Mouse (Mus musculus) lung, embryonic 14.5 days (tissue): ENCODE data around the gene Ndst4. TPM values are rescaled to one million over a fixed set of nuclear protein-coding genes. Genes with fewer than 3 reads are reported as not detected.
A peak's percentile ranks its signal among the peaks of the same experiment; 100 is the strongest.

ENCODE experiments used
- ATAC-seq: fragments of 200-750 bp; cut with Nextera tagmentation; 2 replicates; pipeline ENCODE4 v1.8.0; 2017; ENCODE audit warnings: mild to moderate bottlenecking, moderate TSS enrichment, moderate library complexity; ENCODE audit not compliant: insufficient read depth
- DNase-seq: peaks from one replicate; pipeline ENCODE4 v3.0.0-alpha.2; 2015
- H3K27ac ChIP-seq: fragments of 300-500 bp; sonication (generic); 2 replicates; pipeline ENCODE4 v1.5.1; 2014; ENCODE audit warnings: low read depth, mild to moderate bottlenecking, moderate library complexity
- H3K27me3 ChIP-seq: fragments of 300-500 bp; sonication (generic); 2 replicates; pipeline ENCODE4 v1.6.1; 2014; ENCODE audit warnings: low read length, control low read depth; ENCODE audit not compliant: insufficient read depth
- H3K36me3 ChIP-seq: fragments of 300-500 bp; sonication (generic); 2 replicates; pipeline ENCODE4 v1.6.1; 2014; ENCODE audit warnings: control low read depth; ENCODE audit not compliant: insufficient read depth
- H3K4me1 ChIP-seq: fragments of 300-500 bp; sonication (generic); 2 replicates; pipeline ENCODE4 v1.6.1; 2014; ENCODE audit warnings: antibody characterized with exemption, control low read depth; ENCODE audit not compliant: insufficient read depth
- H3K4me2 ChIP-seq: fragments of 300-500 bp; sonication (generic); 2 replicates; pipeline ENCODE4 v1.6.1; 2014; ENCODE audit warnings: mild to moderate bottlenecking
- H3K4me3 ChIP-seq: fragments of 300-500 bp; sonication (generic); 2 replicates; pipeline ENCODE4 v1.5.1; 2014; ENCODE audit warnings: low read depth, low read length
- H3K9ac ChIP-seq: fragments of 300-500 bp; sonication (generic); 2 replicates; pipeline ENCODE4 v1.6.1; 2014
- H3K9me3 ChIP-seq: fragments of 300-500 bp; sonication (generic); 2 replicates; pipeline ENCODE4 v1.6.1; 2016; ENCODE audit warnings: low read depth, low read length, control low read depth
- CTCF ChIP-seq: IDR thresholded peaks from 2 replicates; pipeline ENCODE4 v1.5.1; 2016; ENCODE audit warnings: antibody characterized with exemption, low read depth
- WGBS: fragments of 180-500 bp; shearing (Covaris S2); extraction: QIAGEN DNeasy Blood & Tissue Kit; methylation state at CpG from one replicate; pipeline ENCODE4 v1.1.7; 2014; 5-methylcytosine and 5-hydroxymethylcytosine counted together
- polyA plus RNA-seq: library from polyadenylated mRNA; unstranded; fragments of >200 nt; fragmentation: Nextera tagmentation; extraction: Ambion mirVana; gene quantifications from 2 replicates; pipeline ENCODE4 v1.2.1, GENCODE M21; 2014

Ndst4 gene
- 0.04 and 0.15 TPM in 2 replicates for polyA plus RNA-seq

DNA sequence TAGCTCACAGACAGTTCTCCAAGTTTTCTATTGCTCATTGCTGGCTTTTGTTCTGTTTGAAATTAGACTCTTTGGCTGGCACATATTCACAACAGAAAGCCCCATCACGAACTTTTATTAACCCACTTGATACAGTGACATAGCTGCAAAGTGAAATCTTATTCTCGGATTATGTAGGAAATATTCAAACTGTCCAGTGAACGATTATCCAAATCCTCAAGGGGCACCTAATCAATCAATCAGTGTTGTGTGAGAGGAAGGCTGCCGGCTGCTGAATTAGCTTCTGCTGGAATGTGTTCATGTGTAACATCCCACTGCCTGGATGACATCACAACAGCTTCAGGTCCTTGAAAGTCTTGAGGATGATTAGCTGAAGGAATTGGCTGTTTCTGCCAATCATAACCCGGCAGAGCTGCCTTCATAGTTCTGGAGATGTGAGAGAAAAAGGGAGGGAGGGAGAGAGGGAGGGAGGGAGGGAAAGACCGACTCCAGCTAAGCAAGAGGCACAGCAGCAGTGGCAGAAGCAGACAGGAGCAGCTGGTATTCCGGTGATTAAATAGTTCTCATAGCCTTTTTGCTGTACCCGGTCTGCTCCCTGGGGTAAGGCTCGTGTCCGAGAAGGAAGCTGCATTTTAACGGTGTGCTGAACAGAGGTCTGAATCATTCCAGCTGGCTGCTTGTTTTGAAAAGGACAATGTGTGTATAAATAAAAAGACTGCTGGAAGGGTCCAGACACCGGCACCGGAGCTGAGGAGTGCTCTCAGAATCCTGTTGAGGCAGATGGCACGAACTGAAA, at the start of gene Ndst4:
Ndst4 (plus strand) TSS at position 476 of the 796 bp plus-strand sequence.
- H3K4me2 ChIP-seq = peak within 1 kb of the TSS; percentile 64
- TF ChIP-seq CTCF = no peak
- H3K27ac ChIP-seq = 0 out of 2 replicates have a peak within 1 kb of the TSS, but pooled peaks have one; percentile 18
- peak within 1 kb of the TSS; percentile 23 for H3K9ac ChIP-seq
- peak within 1 kb of the TSS; percentile 32 for H3K4me3 ChIP-seq
- H3K9me3 ChIP-seq = no peaks in the 10 kb centered on the region
- no peaks in the 10 kb centered on the region for H3K4me1 ChIP-seq
- WGBS = 12% methylated on average over 14 of the region's 14 CpGs
- DNase-seq (peak; percentile 67), ATAC-seq (peak; percentile 89)
- no peaks in the 10 kb centered on the region for H3K27me3 ChIP-seq
- no peaks in the 10 kb centered on the region for H3K36me3 ChIP-seq

DNA sequence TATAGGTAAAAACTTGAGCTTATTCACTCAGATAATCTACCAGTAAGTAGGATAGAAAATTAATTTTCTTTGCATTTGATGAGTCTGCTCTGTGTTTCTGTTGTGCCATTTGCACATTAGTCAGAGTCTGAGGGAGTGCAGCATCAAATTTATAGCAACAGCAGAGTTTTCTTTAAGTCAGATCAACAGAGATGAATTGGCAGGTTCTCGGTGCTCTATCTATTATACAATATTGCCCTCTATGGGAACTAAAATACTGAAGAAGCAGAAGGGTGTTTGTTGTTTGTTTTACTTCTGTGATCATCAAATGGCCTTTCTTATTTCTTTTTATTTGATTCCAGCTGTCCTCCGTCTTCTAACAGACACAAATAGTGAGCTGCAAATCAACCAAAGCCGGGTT, 6.4 kb upstream of the Ndst4 start:
- Histone ChIP-seq H3K4me3 (no peak overlapping the region), H3K9ac (no peak overlapping the region), H3K4me2 (no peak overlapping the region), H3K27me3 (no peaks in the 10 kb centered on the region), H3K27ac (no peak overlapping the region), H3K4me1 (no peaks in the 10 kb centered on the region), H3K9me3 (no peaks in the 10 kb centered on the region), H3K36me3 (no peaks in the 10 kb centered on the region)
- 54% methylated on average over 3 of the region's 3 CpGs for WGBS
- DNase-seq (no peak), ATAC-seq (no peak)
- TF ChIP-seq CTCF = no peak

DNA sequence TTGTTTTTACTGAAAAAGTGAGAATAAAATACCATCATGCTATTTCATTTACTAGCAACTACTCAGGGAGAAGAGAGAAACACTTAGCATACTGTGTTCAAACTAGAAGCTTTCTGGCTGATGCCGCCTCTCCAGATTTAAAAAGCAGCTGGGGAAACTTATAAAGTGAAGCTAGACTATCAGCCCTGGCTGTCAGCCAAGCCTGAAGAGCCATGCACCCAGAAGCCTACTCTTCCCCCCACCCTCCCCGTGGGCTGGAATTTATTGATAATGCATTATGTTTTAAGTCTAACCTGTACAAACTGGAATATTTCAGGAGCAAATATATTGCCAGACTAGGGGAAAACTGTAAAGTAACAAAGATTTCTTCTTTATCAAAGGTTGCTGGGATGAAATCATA, 2.6 kb downstream of the Ndst4 start:
- Histone ChIP-seq H3K27ac (no peak overlapping the region), H3K27me3 (no peaks in the 10 kb centered on the region), H3K4me2 (no peak overlapping the region), H3K36me3 (no peaks in the 10 kb centered on the region), H3K4me1 (no peaks in the 10 kb centered on the region), H3K4me3 (no peak overlapping the region), H3K9me3 (no peaks in the 10 kb centered on the region), H3K9ac (no peak overlapping the region)
- peak; percentile 49 for DNase-seq
- no peak for ATAC-seq
- TF ChIP-seq CTCF = no peak
- 23% methylated on average over 2 of the region's 2 CpGs for WGBS

DNA sequence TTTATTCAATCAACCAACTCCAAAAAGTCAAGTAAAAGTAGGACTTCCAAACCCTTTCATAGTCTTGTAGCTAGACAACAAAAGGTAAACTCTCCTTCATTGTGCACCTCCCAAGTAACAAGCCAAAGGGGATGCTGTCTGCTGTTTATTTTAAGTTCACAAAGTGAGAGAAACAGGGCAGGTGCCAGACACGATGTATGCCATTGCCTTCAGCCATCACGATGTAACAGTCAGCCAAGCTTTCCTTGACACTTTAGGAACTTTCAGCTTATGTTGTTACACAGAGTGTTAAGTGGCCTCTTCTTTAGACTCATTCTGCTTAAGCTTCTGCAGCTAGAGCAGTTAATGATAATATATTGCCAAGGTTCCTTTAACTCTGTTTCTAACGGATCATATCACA, 3.1 kb downstream of the Ndst4 start:
- Histone ChIP-seq H3K4me3 (no peak overlapping the region), H3K9me3 (no peaks in the 10 kb centered on the region), H3K27me3 (no peaks in the 10 kb centered on the region), H3K36me3 (no peaks in the 10 kb centered on the region), H3K4me2 (no peak overlapping the region), H3K4me1 (no peaks in the 10 kb centered on the region), H3K9ac (no peak overlapping the region), H3K27ac (no peak overlapping the region)
- ATAC-seq (no peak), DNase-seq (no peak)
- no peak for TF ChIP-seq CTCF
- 36% methylated on average over 3 of the region's 3 CpGs for WGBS

DNA sequence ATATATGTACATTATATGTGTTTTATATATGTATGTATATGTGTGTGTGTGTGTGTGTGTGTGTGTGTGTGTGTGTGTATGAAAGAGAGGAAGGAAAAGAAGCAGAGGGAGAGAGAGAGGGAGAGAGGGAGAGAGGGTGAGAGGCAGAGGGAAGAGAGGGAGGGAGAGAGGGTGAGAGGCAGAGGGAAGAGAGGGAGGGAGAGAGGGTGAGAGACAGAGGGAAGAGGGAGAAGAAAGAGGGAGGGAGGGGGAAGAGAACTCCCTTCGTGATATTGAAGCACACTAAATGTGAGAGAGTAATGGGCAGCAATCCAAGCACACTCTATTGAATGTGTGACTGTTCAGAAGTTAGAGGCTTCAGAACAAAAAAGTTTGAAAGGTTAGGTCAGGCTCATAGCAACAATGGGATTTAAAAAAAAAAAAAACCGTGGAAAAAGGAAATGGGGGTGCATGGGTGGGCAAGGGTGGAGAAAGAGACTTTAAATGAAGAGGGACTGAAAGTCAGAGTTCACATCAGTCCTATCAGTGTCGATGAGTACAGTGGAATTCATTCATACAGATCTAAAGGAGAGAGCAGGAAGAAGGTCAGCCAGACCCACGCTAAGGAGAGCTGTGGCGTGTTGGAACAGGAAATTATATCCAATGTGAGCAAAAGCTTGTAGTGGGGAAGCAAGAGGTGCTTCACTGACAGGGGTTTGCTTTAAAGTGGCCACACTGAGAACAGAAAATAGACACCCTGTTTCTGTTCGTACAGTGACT, 63.2 kb downstream of the Ndst4 start:
- no peaks in the 10 kb centered on the region for H3K9me3 ChIP-seq
- no peak for TF ChIP-seq CTCF
- H3K4me2 ChIP-seq = no peak overlapping the region
- H3K9ac ChIP-seq = no peak overlapping the region
- no peaks in the 10 kb centered on the region for H3K4me1 ChIP-seq
- ATAC-seq (peak; percentile 28; the same call in 1 of the 2 replicates), DNase-seq (peak; percentile 42)
- H3K36me3 ChIP-seq = no peaks in the 10 kb centered on the region
- WGBS = 22% methylated on average over 6 of the region's 6 CpGs
- H3K27me3 ChIP-seq = no peaks in the 10 kb centered on the region
- no peak overlapping the region for H3K4me3 ChIP-seq
- no peak overlapping the region for H3K27ac ChIP-seq

DNA sequence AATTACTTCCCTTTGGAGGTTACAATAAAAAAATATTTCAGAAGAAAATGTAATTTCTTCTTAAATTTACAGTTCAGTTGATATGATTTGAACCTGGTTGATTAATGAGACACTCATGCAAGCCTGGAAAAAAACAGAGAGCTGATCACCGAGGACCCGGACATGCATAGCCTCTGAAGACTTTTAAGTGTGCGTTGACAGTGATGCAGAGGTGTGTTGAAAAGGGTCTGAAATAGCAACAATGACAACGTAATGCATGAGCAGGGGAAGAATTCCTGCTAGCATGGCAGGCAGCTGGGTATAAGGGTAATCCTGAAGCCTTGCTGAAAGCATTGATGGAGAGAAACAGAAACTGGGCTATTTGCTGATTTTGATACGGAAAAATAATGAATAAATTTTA, 106.2 kb downstream of the Ndst4 start:
- Histone ChIP-seq H3K4me3 (no peak overlapping the region), H3K27ac (no peak overlapping the region), H3K36me3 (no peaks in the 10 kb centered on the region), H3K9ac (no peak overlapping the region), H3K27me3 (no peaks in the 10 kb centered on the region), H3K4me2 (no peak overlapping the region), H3K9me3 (no peaks in the 10 kb centered on the region), H3K4me1 (no peaks in the 10 kb centered on the region)
- WGBS = 39% methylated on average over 5 of the region's 5 CpGs
- ATAC-seq = no peak
- DNase-seq = no peak
- TF ChIP-seq CTCF = no peak

DNA sequence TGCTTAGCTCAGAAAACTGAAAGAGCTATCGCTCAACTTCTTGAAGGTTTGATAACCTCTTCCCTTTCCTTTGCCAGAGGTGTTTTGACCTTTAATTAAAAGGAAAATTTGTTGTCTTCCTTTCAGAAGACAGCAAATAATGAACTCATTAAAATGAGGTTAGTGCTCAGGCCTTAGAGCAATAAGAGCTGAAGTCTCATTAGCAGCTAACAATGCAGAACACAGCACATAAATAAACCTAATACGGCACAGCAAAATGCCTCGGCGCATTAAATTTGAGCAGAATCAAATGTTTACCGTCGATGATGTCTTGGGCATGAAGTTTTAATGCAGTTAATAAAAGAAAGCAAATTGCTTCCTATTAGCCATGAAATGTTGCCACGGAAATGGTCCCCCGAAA, 129.5 kb downstream of the Ndst4 start:
- H3K36me3 ChIP-seq = no peaks in the 10 kb centered on the region
- H3K27me3 ChIP-seq = no peaks in the 10 kb centered on the region
- H3K27ac ChIP-seq = no peak overlapping the region
- no peak overlapping the region for H3K4me3 ChIP-seq
- DNase-seq (no peak), ATAC-seq (no peak)
- H3K9ac ChIP-seq = no peak overlapping the region
- 89% methylated on average over 8 of the region's 8 CpGs for WGBS
- H3K4me2 ChIP-seq = no peak overlapping the region
- H3K4me1 ChIP-seq = no peaks in the 10 kb centered on the region
- no peaks in the 10 kb centered on the region for H3K9me3 ChIP-seq
- no peak for TF ChIP-seq CTCF
